Mouse (Mus musculus): ENCODE measurements around the gene AC134908.4. TPM values are rescaled to one million over a fixed set of nuclear protein-coding genes. Genes with fewer than 3 reads are reported as not detected.

Gene AC134908.4
- polyA plus RNA-seq, 1 experiment, result 0.64 TPM

DNA sequence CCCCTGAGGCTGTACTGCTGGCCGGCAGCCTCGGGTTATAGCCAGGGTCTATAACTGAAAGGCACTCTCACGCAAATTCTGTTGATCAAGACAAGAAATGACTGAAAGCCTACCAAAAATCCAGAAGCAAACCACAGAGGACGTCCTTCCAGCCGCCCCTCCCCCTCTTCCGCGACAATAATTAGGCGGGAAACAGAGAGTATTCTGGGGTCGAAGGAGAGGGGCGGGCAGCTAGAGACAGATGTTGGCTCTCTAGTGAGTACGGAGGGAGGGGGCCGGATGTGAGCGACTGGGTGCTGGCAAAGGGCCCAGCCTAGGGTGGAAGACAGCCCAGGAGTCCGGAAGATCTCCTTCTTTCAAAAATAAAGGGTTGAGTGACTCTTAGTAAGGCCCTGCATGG, 2.8 kb downstream of the AC134908.4 start, which contains the start of gene Fam173a:
TSS of gene Fam173a (minus strand) at position 287 of the 400 bp plus-strand sequence.
- H3K4me1 ChIP-seq (ENCODE audit: control insufficient read depth, insufficient read depth, low read length), result peaks cover 9% of the 10 kb centered on the region; the same call in 1 of the 2 replicates
- peak; percentile 91 for DNase-seq
- H3K36me3 ChIP-seq (ENCODE audit: control insufficient read depth, insufficient read depth, low read length), result no peaks in the 10 kb centered on the region
- H3K27me3 ChIP-seq (replicated peaks; ENCODE audit: control insufficient read depth, insufficient read depth, low read length), result no peaks in the 10 kb centered on the region
- under 1% methylated on average over 14 of the region's 14 CpGs for WGBS
- H3K4me3 ChIP-seq (ENCODE audit: insufficient read depth, low read depth, low read length), result peak within 1 kb of the TSS; percentile 94
- no peak for TF ChIP-seq CTCF (conservative IDR thresholded peaks at IDR 0.05; ENCODE audit: insufficient read depth, insufficient read length, low read depth, low read length)
- TF ChIP-seq POLR2A (IDR thresholded peaks at IDR 0.05; ENCODE audit: low read depth, low read length), result no peak
- H3K27ac ChIP-seq (ENCODE audit: insufficient read depth, low read depth, low read length), result peak within 1 kb of the TSS; percentile 83

DNA sequence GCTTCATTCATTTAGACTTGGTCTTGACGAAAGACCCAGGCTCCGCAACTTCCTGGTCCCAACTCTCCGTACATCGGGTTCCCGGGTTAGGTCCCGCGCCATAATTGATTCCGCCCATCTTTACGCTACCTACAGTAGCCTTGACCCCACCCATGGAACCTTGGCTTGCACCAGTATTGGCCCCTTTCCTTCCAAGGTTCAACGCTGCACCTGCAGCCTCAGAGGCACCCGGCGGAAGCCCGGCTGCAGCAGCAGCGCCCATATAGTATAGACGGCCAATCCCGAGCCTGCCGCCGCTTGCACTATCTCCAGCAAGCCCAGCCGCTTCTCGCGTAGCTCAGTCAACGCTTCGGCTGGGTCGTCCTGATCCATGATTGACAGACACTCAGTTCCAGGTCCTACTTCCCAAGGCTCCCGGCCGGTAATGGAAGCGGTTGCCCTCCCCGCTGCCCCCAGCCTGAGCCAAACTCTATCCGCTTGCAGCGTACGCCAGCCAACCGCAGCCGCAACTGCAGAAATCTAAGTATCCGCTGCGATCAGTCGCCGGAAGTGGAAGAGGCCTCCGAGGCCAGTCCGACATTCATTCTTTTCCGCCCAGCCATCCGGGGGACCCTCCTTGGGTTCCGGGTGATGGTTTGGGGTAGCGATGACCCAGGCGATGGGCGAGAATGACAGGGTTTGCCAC, 3.5 kb downstream of the AC134908.4 start:
- WGBS, result under 1% methylated on average over 45 of the region's 45 CpGs
- Histone ChIP-seq H3K27ac (ENCODE audit: insufficient read depth, low read depth, low read length) (peak overlapping the region; percentile 83), H3K36me3 (ENCODE audit: control insufficient read depth, insufficient read depth, low read length) (no peaks in the 10 kb centered on the region), H3K4me3 (ENCODE audit: insufficient read depth, low read depth, low read length) (peak overlapping the region; percentile 94), H3K27me3 (replicated peaks; ENCODE audit: control insufficient read depth, insufficient read depth, low read length) (no peaks in the 10 kb centered on the region), H3K4me1 (ENCODE audit: control insufficient read depth, insufficient read depth, low read length) (peaks cover 6% of the 10 kb centered on the region; the same call in 1 of the 2 replicates)
- no peak for TF ChIP-seq CTCF (conservative IDR thresholded peaks at IDR 0.05; ENCODE audit: insufficient read depth, insufficient read length, low read depth, low read length)
- TF ChIP-seq POLR2A (IDR thresholded peaks at IDR 0.05; ENCODE audit: low read depth, low read length), result no peak
- DNase-seq, result peak; percentile 88

DNA sequence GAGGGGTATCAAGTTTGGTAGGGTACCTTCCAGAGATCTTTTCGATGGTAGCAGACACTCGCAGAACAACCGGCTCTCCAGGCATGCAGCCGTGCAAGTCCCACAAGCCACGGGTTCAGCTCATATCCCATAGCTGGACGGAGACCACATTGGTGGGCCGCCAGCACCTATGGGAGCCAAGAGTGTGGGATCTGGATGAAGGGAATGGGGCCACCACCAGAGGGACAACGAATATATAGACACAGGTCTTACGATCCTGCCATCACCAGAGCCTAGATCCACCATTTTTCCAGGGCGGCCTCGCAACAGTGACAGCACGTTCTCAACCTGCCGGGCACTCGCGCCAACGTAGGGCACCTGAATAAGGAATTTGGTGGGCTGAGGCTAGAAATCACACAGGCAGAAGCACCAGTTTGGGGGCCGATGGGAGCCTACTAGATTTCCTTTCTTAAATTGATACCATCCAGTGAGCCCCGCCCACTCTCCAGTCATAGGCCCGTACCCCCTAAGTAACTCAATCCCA, 4.1 kb downstream of the AC134908.4 start:
- Histone ChIP-seq H3K27me3 (replicated peaks; ENCODE audit: control insufficient read depth, insufficient read depth, low read length) (no peaks in the 10 kb centered on the region), H3K36me3 (ENCODE audit: control insufficient read depth, insufficient read depth, low read length) (no peaks in the 10 kb centered on the region), H3K4me3 (ENCODE audit: insufficient read depth, low read depth, low read length) (peak overlapping the region; percentile 94), H3K4me1 (ENCODE audit: control insufficient read depth, insufficient read depth, low read length) (peaks cover 6% of the 10 kb centered on the region; the same call in 1 of the 2 replicates), H3K27ac (ENCODE audit: insufficient read depth, low read depth, low read length) (no peak overlapping the region)
- no peak for DNase-seq
- 23% methylated on average over 19 of the region's 19 CpGs for WGBS
- TF ChIP-seq CTCF (conservative IDR thresholded peaks at IDR 0.05; ENCODE audit: insufficient read depth, insufficient read length, low read depth, low read length), result no peak
- TF ChIP-seq POLR2A (IDR thresholded peaks at IDR 0.05; ENCODE audit: low read depth, low read length), result no peak

DNA sequence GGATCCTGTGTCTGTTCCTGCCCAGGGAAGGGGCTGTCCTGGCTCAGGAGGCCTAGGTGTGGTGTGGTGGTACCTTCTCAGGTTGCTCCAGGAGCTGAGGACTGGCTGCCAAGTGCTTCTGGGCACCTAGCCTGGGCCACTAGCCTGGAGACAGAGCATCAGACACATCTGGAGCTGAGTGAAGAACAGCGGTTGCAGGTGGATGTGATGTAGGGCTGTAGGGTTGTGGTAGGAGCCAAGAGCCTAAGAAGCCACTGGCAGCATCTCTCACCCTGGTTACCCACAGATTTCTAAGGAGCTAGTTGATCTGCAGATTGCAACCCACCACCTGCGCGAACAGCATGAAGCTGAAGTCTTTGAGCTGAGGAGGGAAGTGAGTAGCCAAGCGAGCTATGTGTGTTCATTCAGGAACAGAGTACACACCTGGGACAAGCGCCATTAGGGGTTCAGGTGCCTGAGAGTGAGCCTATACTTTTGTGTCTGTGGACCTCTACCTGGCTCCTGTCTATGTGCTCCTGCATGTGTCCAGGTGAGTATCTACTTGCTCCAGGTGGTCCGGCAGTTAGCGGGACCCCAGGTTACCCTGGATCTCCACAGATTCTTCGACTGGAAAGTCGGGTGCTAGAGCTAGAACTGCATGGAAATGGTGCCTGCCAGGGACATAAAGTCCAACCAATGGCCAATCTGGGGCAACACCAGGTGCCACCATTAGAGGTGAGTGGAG, 8.5 kb downstream of the AC134908.4 start:
- DNase-seq, result no peak
- no peaks in the 10 kb centered on the region for H3K27me3 ChIP-seq (replicated peaks; ENCODE audit: control insufficient read depth, insufficient read depth, low read length)
- no peak for TF ChIP-seq POLR2A (IDR thresholded peaks at IDR 0.05; ENCODE audit: low read depth, low read length)
- no peak for TF ChIP-seq CTCF (conservative IDR thresholded peaks at IDR 0.05; ENCODE audit: insufficient read depth, insufficient read length, low read depth, low read length)
- H3K4me3 ChIP-seq (ENCODE audit: insufficient read depth, low read depth, low read length), result no peak overlapping the region
- no peaks in the 10 kb centered on the region for H3K4me1 ChIP-seq (ENCODE audit: control insufficient read depth, insufficient read depth, low read length)
- no peaks in the 10 kb centered on the region for H3K36me3 ChIP-seq (ENCODE audit: control insufficient read depth, insufficient read depth, low read length)
- WGBS, result 93% methylated on average over 9 of the region's 9 CpGs
- H3K27ac ChIP-seq (ENCODE audit: insufficient read depth, low read depth, low read length), result no peak overlapping the region

DNA sequence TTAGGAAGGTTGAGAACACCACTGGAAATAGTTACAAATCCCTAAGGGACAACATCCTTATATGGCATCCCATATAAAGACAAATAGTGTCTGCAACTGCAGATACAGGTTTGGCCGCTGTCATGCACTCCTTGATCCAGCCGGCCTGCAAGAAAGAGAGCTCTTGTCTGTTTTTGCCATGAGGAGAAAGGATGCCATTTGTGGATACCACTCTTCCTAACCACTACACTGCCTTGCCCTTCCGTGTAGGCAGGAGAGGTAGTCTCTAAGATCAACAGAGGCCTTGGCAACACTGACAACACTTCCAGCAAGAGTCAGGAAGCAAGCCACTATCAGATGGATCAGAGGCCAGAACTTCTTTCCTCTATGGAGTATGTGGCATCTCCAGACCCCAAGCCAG, 9.2 kb downstream of the AC134908.4 start, which contains the start of gene Ccdc78:
TSS of gene Ccdc78 (plus strand) at position 301 of the 400 bp plus-strand sequence.
- H3K4me3 ChIP-seq (ENCODE audit: insufficient read depth, low read depth, low read length), result peak within 1 kb of the TSS; percentile 67
- DNase-seq, result no peak
- TF ChIP-seq CTCF (conservative IDR thresholded peaks at IDR 0.05; ENCODE audit: insufficient read depth, insufficient read length, low read depth, low read length), result no peak
- TF ChIP-seq POLR2A (IDR thresholded peaks at IDR 0.05; ENCODE audit: low read depth, low read length), result no peak
- no peaks in the 10 kb centered on the region for H3K36me3 ChIP-seq (ENCODE audit: control insufficient read depth, insufficient read depth, low read length)
- H3K4me1 ChIP-seq (ENCODE audit: control insufficient read depth, insufficient read depth, low read length), result no peaks in the 10 kb centered on the region
- H3K27ac ChIP-seq (ENCODE audit: insufficient read depth, low read depth, low read length), result no peak within 1 kb of the TSS
- H3K27me3 ChIP-seq (replicated peaks; ENCODE audit: control insufficient read depth, insufficient read depth, low read length), result no peaks in the 10 kb centered on the region
- WGBS, result 73% methylated on average over 3 of the region's 3 CpGs

DNA sequence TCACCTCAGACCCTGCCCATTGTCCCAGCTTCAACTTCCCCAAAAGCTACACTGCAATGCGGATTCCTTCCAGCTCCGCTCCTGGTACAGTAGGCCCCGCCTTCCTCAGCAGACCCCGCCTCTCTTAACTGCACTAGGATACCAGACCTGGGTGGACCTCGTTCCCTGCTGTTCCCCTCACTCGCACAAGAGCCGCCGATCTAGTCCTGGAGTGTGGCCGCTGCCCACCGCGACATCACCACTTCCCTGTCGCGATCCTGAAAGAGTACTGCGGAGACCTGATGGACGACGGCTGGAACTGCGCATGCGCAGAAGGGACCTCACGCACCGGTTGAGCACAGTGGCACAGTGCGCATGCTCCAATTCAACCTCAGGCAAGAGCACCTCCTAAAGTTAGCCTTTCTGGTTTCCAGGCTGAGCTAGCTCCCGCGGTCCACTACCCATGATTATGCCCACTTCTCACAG, 10.1 kb downstream of the AC134908.4 start, which contains the start of gene Haghl:
TSS of gene Haghl (minus strand) at position 393 of the 465 bp plus-strand sequence.
- TF ChIP-seq POLR2A (IDR thresholded peaks at IDR 0.05; ENCODE audit: low read depth, low read length) (peak; percentile 41), CTCF (conservative IDR thresholded peaks at IDR 0.05; ENCODE audit: insufficient read depth, insufficient read length, low read depth, low read length) (0 out of 2 replicates have a peak, but pooled peaks have one; percentile 11)
- Histone ChIP-seq H3K4me3 (ENCODE audit: insufficient read depth, low read depth, low read length) (peak within 1 kb of the TSS; percentile 67), H3K27me3 (replicated peaks; ENCODE audit: control insufficient read depth, insufficient read depth, low read length) (no peaks in the 10 kb centered on the region), H3K27ac (ENCODE audit: insufficient read depth, low read depth, low read length) (peak within 1 kb of the TSS; percentile 46), H3K4me1 (ENCODE audit: control insufficient read depth, insufficient read depth, low read length) (no peaks in the 10 kb centered on the region), H3K36me3 (ENCODE audit: control insufficient read depth, insufficient read depth, low read length) (no peaks in the 10 kb centered on the region)
- peak; percentile 97 for DNase-seq
- WGBS, result under 1% methylated on average over 23 of the region's 23 CpGs

Measured in kidney, adult 2 months (tissue).